Mouse (Mus musculus) ovary, adult 10 weeks (tissue): ENCODE results near the gene Gpr143. TPM values are rescaled to one million over a fixed set of nuclear protein-coding genes. Genes with fewer than 3 reads are reported as not detected.

Experiments used
- polyA plus RNA-seq: library from polyadenylated mRNA; stranded (reverse); fragments of 350-450 nt; fragmentation: Illumina TruSeq; extraction: RNeasy Lipid Tissue Mini Kit (QIAGEN cat#74804); gene quantifications from one replicate; pipeline ENCODE4 v1.2.3, GENCODE M21; 2014

The Gpr143 gene
- polyA plus RNA-seq = 0.48 TPM

GRCm38 (mm10) chrX:152781720-152782403 is at the start of gene Gpr143:
Gpr143 (plus strand) TSS chrX:152781921.

DNA sequence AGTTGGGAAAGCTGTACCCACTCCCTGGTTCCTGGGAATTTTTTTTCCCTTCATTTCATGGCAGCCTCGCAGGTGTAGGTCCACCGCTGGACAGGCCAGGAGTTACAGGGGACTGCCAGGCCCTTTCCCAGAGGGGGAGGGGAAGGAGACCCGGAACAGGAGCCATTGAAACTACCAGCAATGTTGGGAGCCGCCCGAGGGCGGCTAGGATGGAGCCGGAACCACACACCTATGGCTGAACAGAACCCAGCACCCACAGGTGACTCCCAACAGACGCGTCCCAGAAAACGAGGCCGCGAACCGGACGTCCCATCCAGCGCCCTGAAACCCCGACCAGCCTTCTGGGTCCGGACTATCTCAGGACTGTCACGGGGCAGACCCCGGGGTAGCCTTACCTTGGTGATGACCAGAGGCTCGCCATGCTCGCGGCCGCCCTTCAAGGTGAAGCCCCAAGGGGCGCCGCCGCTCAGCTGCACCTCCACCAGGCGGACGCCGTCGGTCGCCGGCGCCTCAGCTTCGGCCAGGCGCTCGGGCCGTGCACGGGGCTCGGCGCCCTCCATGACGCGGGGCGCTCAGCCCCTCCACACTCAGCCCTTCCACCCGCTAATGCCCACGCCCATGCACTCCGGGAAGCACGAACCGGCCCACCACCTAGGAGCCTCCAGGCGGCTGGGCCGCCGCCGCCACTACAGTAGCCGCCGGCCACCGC is 12.7 kb upstream of the Gpr143 start, which contains the start of gene Shroom2:
Gene Shroom2, minus strand, starts transcription at position 575 of the 709 bp plus-strand sequence.

Other genes starting within 250 kb of the Gpr143 start
- not detected for gene Cldn34a, start 218.6 kb upstream of the Gpr143 start, polyA plus RNA-seq
- gene Shroom2, start 12.5 kb upstream of the Gpr143 start, polyA plus RNA-seq = 34.7 TPM
- 3.7 TPM for gene Usp51, start 224.5 kb downstream of the Gpr143 start, polyA plus RNA-seq